Mouse (Mus musculus) brain, embryonic 14.5 days (tissue): Measurements from ENCODE around the gene Rpl5.

ENCODE experiments used
- CTCF ChIP-seq: fragments of 200-500 bp; IDR thresholded peaks from 2 replicates; pipeline ENCODE4 v1.5.1; 2012; ENCODE audit warnings: inconsistent platforms, mild to moderate bottlenecking, moderate library complexity, borderline replicate concordance; ENCODE audit not compliant: insufficient read depth, insufficient read length; ENCODE audit errors: extremely low read depth
- POLR2A ChIP-seq: fragments of 200-500 bp; IDR thresholded peaks from 2 replicates; pipeline ENCODE4 v1.6.1; 2012; ENCODE audit warnings: mild to moderate bottlenecking, inconsistent platforms, borderline replicate concordance; ENCODE audit not compliant: poor library complexity, insufficient read depth, insufficient read length, severe bottlenecking; ENCODE audit errors: extremely low read depth

GRCm38 (mm10) chr5:107939701-107940100 lies 39.4 kb downstream of the Rpl5 start:
- TF ChIP-seq CTCF (no peak), POLR2A (no peak)
